Mouse (Mus musculus): ENCODE results near the gene Bscl2.

- TF ChIP-seq CTCF (IDR thresholded peaks at IDR 0.05; ENCODE audit: control insufficient read depth, insufficient read depth, insufficient replicate concordance, low read depth, low read length) (no peak), POLR2A (IDR thresholded peaks at IDR 0.05; ENCODE audit: control insufficient read depth, low read depth, low read length) (no peak)
Measured at GRCm38 (mm10) chr19:8881034-8881392, 43.7 kb downstream of the Bscl2 start.

All from testis, adult 2 months (tissue).